Mouse (Mus musculus) megakaryocyte, embryonic 14.5 days (primary cell): ENCODE measurements around the gene Sord.

Experiments
- FLI1 ChIP-seq: IDR thresholded peaks from 2 replicates; pipeline ENCODE4 v1.6.1; 2012; ENCODE audit warnings: low read length, inconsistent platforms, mixed read lengths
- GATA1 ChIP-seq: IDR thresholded peaks from 3 replicates; pipeline ENCODE4 v1.6.1; 2012; ENCODE audit warnings: mixed read lengths, low read length, inconsistent platforms, borderline replicate concordance

GRCm38 (mm10) chr2:122233341-122233740 is 1.2 kb upstream of the Sord start:
- TF ChIP-seq GATA1 (no peak), FLI1 (no peak)
